Mouse (Mus musculus): ENCODE measurements around the gene Eif4ebp2.
A peak's percentile ranks its signal among the peaks of the same experiment; 100 is the strongest.

The Eif4ebp2 gene

DNA sequence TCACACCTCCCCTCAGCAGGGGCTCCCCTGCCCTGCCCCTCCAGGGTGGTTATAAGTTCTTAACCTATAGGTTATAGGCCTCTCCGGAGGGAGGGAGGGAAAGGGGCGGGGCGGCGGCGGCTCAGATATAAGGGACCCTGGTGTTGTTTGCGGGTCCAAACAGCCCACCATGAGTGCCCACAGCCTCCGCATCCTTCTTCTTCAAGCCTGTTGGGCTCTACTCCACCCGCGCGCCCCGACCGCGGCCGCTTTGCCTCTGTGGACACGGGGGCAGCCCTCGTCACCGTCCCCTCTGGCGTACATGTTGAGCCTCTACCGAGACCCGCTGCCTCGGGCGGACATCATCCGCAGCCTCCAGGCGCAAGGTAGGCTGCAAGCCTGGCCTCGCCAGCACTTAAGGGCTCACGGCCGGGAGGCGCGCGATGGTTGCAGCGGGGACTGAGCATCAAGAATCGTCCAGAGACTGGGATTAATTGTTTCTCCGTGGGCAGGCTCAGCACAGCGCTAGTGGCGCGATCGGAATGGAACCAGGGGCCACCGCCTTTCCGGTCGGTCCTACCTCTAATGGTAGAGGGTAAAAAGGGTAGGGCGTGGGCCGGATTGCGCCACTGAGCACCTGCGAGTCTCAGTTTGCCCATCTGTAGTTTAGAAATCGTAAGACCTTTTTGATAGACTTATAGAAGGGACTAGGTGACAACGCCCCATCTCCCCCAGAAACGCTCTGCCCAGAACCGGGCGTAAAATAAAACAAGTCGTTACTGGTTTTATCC lies 34.1 kb downstream of the Eif4ebp2 start:
- DNase-seq (ENCODE audit: low spot score), result no peak

DNA sequence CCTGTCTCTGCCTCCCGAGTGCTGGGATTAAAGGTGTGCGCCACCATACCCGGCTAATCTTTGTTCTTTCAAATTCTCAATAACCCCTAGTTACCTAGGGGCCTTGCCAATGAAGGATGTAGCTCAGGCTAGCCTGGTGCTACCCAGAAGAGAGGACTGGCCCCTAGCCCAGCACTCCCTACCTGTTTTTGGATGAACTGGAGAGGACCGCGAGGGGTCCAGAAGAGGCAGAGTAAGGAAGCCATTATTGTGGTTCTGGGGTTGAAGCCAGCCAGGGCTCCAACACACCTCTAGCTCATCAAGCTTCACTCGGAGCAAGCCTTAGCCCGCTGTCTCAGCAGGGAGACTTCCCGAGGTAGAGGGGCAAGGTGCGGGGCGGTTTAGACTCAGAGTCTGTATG lies 34.8 kb downstream of the Eif4ebp2 start, which contains the start of gene Nodal:
Gene Nodal (plus strand): TSS at position 301 of the 400 bp plus-strand sequence.
- no peak for DNase-seq (ENCODE audit: low spot score)

DNA sequence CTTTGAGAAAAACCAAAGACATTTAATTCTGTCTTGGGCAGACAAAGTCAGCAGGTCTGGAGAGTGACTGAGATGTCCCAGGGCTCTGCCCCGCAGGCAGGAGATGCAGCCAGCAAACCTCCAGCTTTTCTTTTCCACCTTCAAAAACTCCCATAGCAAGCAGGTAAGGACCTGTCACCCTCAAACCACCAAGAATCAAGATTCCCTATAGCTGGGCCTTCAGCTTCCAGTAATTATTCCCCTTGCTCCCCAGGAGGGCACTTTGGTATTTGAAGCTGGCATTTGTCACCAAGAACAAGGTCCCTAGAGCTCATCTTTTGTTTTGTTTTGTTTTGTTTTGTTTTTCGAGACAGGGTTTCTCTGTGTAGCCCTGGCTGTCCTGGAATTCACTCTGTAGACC lies 35.4 kb downstream of the Eif4ebp2 start:
- DNase-seq (ENCODE audit: low spot score), result no peak

DNA sequence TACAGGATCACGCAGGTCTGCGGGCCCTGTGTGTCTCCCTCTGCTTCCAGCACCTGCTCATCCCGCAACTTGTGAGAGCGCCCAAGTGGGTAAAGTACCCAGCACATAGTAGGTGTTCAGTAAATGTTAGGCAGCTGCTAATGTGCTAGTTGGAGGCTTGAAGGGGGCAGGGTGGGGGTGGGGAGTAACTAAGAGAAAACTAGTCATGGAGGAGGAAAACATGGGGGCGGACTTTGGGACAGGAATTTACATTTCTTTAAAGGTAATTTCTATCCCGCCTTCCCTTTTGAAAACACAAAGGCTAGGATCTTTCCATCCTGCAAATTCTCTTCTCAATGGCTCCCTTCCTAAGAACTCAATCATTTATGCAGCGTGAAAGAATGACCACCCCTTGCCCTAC lies 35.9 kb downstream of the Eif4ebp2 start:
- no peak for DNase-seq (ENCODE audit: low spot score)

DNA sequence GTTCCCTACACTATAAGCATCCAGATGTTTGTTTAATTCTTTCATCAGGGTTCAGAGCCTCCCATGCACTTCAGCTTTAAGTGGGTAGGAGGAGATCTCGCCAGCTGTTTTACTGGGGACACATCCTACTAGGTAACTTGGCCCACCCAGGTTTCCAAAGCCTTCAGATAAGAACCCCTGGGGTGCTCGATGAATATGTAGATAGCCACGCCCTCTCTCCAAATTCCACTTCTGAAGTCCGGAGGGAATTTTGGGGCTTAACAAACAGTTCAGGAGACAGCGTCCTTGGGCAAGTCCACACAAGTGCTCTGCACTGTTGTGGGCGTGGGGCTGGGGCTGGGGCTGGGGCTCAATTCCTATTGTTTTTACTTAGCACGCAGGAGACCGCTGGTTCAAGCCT lies 36.6 kb downstream of the Eif4ebp2 start:
- no peak for DNase-seq (ENCODE audit: low spot score)

DNA sequence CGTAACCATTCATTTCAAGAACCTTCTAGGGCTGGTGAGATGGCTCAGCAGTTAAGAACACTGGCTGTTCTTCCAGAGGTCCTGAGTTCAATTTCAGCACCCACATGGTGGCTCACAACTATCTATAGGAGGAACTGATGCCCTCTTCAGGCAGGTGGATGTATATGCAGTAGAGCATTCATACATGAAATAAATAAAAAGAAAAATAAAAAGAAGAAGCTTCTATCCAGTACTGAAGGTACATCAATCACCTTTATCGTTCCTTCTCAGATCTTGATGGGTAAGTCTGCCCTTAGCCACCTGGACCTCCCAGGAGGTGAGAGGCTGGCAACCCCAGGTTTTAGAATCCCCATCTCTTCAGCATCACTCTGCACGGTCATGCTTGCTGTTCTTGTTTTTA lies 37.2 kb downstream of the Eif4ebp2 start:
- DNase-seq (ENCODE audit: low spot score), result no peak

DNA sequence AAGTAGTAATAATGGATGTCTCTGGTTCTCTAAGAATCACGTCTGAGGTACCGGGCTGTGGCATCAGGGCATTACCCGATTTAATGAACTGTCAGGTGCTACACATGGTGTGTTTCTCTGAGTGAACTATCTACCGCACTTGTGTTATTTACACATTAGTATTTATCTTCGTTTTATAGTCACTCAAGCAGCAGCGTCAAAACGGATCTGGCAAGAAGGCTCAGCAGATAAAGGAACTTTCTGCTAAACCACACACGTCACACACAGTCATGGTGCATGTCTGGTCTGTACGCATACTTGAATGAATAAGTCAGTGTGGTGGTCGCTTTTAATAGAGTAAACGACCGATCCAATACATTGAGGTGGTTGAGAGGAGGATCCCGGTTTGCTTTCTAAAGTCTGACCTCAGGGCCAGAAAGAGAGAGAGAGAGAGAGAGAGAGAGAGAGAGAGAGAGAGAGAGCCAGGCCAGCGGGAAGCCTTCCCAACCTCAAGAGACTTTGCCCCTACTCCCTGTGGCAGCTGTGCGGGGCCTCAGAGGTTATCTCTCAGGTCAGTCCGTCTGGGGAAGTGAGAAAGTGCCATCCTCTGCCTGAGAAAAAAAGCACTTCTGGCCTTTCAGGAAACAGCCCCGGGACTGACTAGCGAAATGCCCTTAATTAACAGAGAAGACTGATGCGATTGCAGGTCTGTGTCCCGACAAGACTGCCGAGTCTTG lies 39.4 kb downstream of the Eif4ebp2 start:
- DNase-seq (ENCODE audit: low spot score), result peak; percentile 36

DNA sequence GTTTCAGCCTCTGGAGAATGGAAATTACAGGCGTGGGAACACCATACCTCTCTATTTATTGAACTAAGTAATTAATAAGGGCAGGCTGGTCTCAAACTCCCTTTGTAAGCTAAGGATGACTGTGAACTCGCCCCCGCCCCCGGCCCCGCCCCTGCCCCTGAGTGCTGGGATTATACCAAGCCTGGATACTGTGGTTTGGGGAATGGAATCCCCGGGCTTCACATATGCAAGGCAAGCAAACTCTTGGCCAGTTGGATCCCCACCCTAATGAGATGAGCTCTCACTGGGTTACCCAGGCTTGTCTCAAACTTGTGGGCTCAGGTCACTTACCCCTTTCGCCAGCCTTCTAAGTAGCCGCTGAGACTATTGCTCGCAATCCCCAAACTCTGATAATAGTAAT lies 42.3 kb downstream of the Eif4ebp2 start:
- no peak for DNase-seq (ENCODE audit: low spot score)

DNA sequence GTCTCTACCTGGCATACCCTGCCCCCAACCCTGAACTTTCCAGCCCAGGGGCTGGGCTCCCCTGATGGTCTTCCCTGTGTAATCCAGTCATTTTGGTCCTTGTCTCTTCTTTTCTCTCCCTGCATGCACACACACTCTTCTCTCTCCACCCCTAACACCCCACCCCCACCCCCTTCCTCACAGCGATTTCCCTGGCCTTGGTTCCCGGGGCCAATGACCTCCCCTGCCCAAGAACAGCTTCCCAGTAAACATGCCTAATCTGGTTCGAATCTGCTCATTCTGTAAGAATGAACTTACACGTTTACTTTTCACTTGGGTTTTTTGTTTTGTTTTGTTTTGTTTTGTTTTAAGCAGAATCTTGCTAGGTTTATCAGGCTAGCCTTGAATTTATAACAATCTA lies 42.7 kb downstream of the Eif4ebp2 start:
- DNase-seq (ENCODE audit: low spot score), result no peak

DNA sequence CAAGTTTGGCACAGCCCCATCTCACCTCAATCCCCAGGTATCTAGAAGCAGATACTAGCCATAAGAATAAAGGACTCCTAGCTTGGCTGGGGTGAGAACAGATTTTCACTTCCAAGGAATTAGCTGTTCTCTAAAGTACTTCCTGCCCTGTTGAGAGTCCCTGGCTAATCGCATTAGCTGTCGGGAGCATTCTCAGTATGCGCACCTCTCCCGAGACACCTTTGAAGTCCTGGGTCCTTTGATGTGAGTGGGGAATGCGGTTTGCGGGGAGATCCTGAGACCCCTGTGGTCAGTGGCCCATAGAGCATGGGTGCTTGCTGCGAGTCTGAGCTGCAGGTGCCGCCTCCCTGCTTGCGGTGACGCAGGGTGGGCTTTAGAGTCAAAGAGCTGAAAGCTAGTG lies 46.5 kb downstream of the Eif4ebp2 start:
- DNase-seq (ENCODE audit: low spot score), result no peak

DNA sequence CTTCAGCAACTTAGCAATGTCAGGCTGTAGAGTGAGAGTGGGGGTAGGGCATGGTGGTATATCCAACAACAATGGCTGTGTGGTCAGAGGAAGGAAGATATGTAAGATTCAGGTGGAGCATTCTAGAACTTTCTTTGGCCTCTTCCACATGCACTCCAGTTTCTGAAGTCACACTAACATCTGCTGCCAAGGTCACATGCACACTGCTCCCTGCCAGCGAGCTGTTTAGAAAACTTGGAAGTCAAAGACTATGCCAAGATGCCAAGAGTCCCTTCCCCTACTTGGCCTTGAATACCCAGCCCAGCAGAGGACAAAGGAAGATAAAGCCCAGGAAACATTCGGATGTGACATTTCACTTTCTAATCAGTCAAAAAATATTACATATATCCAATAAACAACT lies 49.5 kb downstream of the Eif4ebp2 start:
- DNase-seq (ENCODE audit: low spot score), result no peak

DNA sequence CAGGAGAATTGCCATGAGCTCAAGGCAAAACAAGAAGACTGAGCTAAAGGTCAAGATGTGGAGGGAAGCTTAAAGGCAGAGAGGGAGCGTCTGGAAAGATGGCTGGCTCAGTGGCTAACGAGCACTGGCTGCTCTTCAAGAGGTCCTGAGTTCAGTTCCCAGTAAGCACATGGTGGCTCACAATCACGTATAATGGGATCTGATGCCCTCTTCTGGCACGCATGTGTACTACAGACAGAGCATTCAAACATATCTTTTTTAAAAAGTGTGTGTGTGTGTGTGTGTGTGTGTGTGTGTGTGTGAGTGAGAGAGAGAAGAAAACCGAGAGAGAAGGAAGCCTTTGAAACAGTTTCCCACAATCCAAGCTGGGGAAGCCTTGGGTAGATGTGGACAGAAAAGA lies 50.0 kb downstream of the Eif4ebp2 start:
- no peak for DNase-seq (ENCODE audit: low spot score)

DNA sequence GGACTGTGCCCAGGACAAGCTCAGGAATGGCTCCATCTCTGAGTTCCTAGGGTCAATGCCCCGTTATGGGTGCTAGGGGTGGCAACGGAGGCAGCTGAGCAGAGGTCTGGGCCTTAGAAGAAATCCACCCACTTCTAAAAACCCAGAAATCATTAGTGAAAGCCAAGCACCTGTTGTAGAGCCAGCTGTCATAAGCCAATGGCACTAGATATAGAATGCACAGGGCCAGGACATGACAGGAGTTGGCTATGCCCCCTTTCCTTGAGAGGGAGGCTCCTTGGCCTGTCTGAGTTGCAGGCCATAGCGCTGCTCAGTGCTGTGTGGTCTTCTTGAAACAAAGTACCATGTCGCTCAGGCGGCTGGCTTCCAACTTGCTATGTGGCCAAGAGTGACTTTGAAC lies 52.1 kb downstream of the Eif4ebp2 start:
- no peak for DNase-seq (ENCODE audit: low spot score)

DNA sequence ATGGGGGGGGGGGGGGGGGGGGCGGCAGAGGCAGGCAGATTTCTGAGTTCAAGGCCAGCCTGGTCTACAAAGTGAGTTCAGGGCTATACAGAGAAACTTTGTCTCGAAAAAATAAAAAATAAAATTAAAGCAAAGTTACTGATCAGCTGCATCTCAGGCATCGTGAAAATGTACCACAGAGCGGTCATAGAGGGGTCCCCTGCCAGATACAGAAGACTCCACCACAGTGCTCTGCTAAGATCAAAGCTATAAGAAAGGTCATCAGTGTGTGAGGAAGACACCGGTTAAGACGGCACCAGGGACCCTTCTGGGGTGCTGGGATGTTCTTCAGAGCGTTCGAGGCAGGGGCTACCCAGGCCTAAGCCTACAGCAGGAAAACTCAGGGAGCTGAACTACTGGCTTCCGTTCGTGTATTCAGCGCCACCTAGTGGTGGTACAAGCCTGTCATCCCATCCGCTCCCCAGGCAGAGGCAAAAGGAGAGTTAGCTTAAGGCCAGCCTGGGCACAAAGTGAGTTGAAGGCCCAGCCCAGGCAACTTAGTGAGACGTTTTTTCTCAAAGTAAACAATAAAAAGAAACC lies 53.2 kb downstream of the Eif4ebp2 start:
- DNase-seq (ENCODE audit: low spot score), result peak; percentile 82

DNA sequence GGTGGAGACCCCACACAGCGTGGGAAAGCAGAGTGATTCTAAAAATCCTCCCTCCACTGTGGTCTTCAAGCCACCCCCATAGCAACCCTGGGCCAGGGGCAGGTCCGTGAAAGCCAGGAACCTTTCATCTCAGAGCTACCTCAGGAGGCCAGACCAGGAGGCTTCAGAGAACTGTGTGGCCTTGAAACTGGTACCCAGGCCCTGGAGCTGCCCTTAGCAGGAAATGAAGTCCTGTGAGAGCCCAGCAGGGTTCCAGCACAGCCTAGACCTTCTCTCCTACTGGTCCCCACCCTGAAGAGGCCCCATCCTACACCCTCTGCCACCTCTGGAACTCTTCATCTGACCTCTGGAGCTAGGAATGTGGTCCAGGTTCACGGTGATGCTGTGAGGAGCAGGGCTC lies 54.3 kb downstream of the Eif4ebp2 start:
- DNase-seq (ENCODE audit: low spot score), result no peak

DNA sequence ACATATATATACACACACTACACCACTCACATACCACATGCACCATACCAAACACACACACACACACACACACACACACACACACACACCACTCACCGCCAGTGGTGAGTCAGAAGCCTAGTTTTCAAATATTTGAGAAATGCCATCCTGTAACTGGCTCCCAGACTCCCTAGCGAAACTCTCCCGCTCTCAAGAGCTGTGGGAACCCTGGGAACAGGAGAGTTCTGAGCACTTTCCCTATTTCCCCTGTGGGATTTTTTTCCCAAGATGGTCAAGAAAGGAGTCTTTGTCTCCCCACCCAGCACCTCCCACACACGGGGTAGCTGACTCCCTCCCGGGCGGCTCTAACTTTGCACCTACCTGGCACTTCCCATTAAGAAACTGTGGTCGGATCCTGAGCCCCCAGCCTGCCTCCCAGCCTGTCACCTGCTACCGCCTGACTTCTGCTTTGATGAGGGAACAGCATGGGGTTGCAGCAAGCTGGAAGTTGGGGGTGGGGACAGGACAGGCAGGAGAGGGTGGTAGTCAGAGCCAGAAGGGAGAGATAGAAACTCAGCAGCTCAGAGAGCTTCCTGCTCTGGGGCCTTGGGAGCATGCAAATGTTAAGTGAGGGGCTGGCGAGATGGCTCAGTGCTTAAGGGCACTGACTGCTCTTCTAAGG lies 57.9 kb downstream of the Eif4ebp2 start:
- no peak for DNase-seq (ENCODE audit: low spot score)

DNA sequence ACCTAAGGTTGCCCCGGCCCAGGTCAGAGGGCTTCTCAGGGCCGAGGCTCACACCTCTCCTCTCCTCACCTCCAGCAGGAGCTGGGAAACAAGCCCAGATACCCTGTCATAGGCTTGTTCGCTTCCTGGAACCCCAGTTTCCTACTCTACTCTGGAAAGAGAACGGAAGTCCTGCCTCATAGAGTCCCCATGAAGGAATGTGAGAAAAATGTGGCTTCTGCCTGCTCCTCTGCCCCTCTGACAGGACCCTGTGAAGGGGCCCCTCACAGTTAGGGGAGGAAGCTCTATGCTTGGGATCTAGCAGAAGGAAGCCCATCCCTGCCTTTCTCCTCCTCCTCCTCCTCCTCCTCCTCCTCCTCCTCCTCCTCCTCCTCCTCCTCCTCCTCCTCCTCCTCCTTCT lies 59.9 kb downstream of the Eif4ebp2 start:
- no peak for DNase-seq (ENCODE audit: low spot score)

DNA sequence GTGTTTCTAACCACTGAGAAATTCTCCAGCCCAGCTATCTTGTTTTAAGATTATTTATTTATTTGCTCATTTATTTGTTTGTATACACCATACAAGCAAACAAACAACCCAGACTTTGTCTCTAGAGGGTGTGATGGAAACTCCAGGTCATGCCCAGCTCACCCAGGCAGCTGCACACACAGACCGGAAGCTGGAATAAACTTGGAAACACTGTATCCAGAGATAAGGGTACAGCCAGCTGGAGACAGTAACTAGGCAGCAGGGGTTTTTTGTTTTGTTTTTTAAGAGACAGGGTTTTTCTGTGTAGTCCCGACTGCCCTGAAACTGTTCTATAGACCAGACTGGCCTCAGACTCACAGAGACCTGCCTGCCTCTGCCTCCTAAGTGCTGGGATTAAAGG lies 62.3 kb downstream of the Eif4ebp2 start:
- DNase-seq (ENCODE audit: low spot score), result no peak

DNA sequence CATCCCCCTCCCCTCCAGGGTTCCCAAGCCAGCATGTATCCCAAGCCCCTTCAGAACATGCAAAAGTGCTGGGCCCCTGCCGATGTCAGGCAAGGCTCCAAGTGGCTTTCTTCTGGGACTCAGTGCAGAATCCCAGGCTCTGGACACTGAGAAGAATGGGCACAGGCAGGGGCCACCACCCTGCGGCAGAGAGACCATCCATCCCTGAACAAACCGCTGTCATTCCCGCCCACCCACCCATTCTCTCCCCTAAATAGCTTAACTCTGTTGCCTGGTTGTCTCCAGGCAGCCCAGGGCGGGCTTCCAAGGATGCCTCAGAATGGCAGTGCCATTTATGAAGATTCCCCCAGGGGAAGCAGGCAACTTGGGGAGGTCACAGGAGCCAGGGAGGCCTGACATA lies 63.4 kb downstream of the Eif4ebp2 start:
- no peak for DNase-seq (ENCODE audit: low spot score)

DNA sequence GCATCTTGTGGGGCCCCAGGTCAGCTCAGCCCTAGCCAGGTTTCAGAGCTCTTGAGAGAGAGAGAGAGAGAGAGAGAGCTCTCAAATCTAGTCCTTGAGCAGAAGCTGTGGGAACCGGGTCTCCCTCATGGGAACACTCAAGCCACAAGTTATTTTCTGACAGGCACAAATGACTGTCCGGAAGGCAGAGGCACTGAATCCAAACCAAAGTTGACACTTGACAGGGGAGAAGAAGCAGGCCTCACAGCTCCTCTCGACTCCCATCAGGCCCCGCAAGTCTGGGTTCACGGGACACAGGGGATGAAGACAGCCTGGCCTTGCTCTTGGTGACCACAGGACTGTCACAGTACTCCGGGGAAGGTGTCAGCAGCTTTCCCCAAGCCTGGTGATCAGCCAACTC lies 66.2 kb downstream of the Eif4ebp2 start:
- DNase-seq (ENCODE audit: low spot score), result no peak

DNA sequence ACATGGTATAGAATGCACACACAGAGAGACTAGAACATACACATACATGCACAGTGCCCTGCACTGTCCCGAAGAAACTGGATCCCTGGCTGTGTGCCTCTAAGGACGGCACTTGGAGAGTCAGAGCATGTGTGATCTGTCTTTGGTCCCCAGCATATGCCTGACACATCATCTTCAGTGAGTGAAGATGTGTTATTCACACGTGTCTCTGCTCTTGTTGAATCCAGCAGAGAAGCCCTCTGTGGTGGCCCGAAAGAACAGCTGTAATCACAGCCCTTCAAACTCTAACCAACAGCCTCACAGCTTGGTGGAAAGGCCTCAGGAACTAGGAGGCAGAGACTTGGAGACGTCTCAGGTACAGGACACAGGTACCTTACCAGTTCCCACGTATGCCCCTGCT lies 67.3 kb downstream of the Eif4ebp2 start:
- DNase-seq (ENCODE audit: low spot score), result no peak

DNA sequence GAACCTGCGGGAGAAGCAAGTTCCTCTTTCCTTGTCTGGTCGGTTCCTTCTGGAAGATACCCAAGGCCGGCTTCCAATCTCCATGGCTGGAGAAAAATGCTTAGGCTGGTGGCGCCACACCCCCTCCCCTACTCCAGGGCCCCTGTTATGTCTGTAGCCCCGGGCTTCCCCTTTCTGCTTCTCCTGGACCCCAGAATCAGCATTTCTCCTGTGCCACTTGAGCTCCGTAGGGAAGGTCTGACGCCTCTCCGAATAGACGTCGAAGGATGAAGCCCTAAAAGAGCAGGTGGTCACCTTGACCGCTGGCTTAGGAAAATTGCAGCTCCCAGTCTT lies 68.8 kb downstream of the Eif4ebp2 start:
- DNase-seq (ENCODE audit: low spot score), result no peak

Measured in MN1 (cell line).